Mouse (Mus musculus): ENCODE measurements at regions not wholly inside any gene's neighbourhood (a gene's known extent, or its start where the extent isn't known, plus 50 kb on each side); places are given as distances from the start of the nearest gene placed in this dataset.
"Not testable (repeated sequence)": the region's sequence is repeated elsewhere in the genome, so short reads cannot be mapped to it uniquely, and the experiment has no call there.

DNA sequence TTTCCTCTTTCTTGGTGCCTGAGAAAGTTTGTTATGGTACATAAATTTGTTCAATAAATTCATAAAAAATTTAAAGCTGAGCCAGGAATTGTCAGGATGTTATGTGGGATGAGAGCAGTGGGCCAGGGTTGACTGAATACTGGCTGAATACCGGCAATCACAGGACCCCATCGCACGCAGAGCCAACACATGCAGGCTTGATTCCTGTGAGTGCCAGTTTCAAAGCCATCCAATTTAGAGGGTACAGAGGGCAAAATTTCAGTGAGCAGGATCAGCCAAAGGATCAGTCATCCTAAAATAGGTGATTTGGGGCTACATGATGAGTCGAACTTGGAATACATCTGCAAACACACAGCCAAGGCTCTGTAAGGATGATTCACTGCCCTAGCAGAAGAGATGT is 583.6 kb upstream of the Nectin3 start:
- no peak for DNase-seq

DNA sequence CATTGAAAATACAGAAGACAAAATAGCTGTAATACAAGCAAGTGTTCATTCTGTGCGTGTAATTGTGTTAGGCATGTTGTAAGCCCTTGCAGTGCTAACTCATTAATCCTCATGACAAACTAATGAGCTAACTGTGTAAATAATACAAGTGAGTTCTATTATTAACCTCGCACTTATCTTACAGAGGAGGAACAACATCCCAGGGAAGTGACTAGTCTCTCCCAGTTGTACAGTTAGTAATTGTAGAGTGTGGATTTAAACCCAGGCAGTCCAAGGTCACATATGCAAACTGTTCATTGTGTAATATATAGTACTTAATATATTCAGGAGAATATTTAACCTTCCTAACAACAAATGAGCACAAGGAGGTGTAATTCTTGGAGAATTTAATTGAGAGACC is 582.0 kb upstream of the Nectin3 start:
- no peak for DNase-seq

GRCm38 (mm10) chr16:47059293-47059963 is 561.1 kb upstream of the Nectin3 start:
- DNase-seq, result no peak

- no peak for DNase-seq
Observed at GRCm38 (mm10) chr16:47058811-47059210, 560.5 kb upstream of the Nectin3 start.

GRCm38 (mm10) chr16:47025971-47026370 is 527.6 kb upstream of the Nectin3 start:
- no peak for DNase-seq

DNA sequence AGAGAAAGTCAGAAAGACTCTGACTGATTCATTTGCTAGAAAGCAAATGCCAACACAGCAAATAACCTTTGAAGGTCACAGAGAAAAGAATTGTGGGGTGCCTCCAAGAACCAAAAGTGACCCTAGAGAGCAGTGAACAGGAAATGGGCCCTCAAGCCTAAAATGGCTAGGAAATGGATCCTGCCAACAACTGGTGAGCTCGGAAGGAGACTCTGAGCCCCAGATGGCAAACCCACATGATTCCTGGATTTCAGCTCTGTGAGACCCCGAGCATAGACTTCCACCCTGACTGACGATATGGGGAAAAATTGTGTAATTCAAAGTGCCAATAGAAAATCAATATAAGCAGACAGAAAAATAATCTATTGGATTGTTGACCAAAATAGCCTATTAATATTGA is 519.2 kb upstream of the Nectin3 start:
- DNase-seq, result no peak

- no peak for DNase-seq
Observed at GRCm38 (mm10) chr16:46982910-46983600, 484.7 kb upstream of the Nectin3 start.

DNA sequence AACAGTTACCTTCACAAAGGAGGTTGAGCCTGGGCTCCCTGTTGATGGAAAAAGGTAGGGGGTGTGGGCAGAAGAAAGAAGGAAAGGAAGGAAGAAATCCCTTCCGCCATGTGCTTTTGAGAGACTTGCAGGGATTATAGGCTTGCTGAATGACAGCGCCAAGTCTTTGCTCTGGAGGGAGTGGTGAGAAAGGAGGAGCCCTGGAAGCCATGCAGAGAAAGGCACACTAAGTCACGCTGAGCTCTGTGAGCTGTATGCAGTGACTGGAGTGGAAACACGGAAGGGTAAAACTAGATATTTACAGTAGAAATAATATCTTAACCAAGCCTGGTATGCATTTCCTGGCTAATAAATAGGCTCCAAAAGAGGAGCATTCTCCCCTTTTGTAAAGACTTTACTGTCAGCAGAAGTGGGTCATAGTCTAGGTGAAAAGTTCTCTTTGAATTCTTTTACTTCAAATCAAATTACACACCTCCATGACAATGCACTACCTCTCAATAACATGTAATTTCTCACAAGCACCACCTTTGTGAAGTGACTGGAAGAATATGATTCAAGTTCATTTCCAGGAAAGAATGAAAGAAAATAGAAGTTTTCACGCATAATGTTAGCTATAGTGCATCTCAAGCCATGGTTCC is 484.1 kb upstream of the Nectin3 start:
- no peak for DNase-seq

DNA sequence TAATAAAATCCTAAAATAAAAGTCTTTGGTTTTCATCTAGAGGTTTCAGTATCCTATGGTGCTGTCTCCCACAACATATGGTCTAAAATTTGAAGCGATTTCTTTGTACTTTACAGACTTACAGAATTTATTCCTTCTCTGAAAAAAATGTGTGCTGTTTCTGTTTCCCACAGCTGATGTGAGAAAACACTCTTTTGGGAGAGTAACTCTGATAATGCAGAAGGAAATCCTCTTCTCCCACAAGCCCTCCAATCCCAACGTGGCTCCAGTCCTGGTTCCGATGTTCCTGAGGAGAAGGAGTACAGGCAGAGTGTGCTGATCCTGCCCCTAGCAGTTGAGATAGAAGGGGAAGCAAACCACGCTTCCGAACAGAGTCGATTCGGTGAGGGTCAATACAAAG is 467.4 kb upstream of the Nectin3 start:
- DNase-seq, result no peak

- DNase-seq, result no peak
Observed at GRCm38 (mm10) chr16:46956990-46957389, 458.7 kb upstream of the Nectin3 start.

DNA sequence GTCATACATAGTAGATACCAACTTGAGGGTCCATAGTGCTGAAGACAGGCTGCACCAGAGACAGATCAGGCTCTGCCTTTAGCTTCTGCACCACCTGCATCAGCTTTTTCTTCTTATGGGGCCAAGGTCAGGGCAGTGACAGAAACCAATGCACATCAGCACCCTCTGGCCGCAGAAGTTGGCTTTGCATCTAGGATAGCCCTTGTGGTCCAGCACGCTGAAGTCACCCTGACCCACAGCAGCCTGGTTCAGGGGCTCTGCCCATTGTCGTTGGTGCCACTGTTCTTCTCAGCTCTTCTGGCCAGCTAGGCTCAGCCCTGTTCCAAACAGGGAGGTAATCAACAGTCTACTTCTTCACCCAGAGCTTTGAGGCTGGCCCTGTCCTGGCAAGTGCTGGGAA is 427.7 kb upstream of the Nectin3 start:
- DNase-seq, result peak; percentile 17

- DNase-seq, result no peak
Observed at GRCm38 (mm10) chr16:46894576-46895203, 396.4 kb upstream of the Nectin3 start.

GRCm38 (mm10) chr16:46878739-46879138 is 380.4 kb upstream of the Nectin3 start:
- no peak for DNase-seq

DNA sequence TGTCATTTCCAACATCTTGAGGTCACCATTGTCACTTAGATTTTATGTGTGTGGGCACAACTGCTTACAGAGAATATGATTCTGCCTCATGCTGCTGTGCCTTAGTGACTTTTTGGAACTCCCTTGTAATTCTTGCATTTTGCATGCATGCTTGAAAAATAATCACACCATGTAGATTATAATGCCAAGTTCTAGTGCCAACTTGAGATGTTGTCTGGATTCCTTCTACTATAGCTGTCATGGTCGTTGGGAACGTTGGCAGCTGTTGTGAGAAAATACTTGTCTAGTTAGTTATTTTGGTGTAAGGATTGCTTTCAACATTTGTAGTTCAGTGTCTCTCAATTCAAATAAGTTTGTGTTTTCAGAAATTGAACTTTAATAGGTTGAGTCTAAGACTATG is 365.6 kb upstream of the Nectin3 start:
- no peak for DNase-seq

DNA sequence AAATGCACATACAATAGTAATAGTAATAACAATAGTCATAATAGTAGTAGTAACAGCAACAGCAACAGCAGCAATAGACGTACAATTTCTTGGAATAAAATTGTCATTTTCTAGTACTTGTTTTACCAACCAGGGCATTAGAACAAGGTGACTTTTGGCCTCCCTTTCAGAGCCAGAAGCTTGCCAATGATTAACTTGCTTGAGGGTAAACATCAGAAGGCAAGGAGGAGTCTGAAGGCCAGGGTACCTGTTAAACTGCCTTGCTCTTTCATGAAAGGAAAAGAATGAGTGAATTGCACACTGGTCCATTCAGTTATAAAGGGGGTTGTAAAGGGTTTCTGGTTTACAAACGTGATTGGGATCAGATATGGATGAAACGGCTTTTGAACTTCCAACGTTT is 351.2 kb upstream of the Nectin3 start:
- no peak for DNase-seq

- DNase-seq, result no peak
Observed at GRCm38 (mm10) chr16:46848755-46849154, 350.4 kb upstream of the Nectin3 start.

GRCm38 (mm10) chr16:46847707-46848356 is 349.5 kb upstream of the Nectin3 start:
- DNase-seq, result no peak

DNA sequence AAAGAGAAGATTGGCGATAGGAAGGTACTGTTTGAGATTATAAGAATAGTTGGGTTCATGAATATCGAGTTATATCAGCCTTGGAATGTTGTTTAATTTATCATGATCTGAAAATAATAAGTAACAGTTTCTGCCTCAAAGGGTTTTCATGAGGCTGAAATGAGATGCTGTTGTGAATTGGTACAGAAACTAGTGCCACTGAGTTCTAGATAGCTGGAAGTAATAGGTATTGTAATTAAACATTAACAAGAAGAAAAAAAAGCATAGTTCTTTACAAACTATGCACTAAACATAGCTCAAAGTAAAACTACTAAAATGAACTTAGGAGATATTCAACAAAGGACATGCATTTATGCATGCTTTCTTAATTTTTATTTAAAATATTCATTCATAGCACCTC is 342.9 kb upstream of the Nectin3 start:
- DNase-seq, result no peak

DNA sequence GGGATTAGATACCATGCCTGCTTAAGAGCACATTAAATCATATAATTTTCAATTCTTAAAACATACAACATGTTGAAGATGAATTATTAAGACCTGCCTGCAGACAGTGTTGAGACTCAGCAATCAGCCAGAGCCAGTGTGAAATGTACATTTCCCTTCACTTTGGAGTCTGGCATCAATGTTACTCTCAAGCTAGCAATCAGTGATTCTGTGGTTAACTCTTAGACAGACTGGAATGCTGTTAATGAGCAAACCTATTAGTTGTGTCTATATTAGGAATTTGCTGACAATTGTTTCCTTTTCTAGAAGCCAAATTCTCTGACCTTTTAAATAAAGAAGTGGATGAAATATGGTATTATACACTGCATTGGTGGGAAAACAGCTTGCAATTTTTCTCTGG is 342.4 kb upstream of the Nectin3 start:
- no peak for DNase-seq

GRCm38 (mm10) chr16:46825147-46825546 is 326.8 kb upstream of the Nectin3 start:
- DNase-seq, result no peak

- no peak for DNase-seq
Observed at GRCm38 (mm10) chr16:46822753-46823152, 324.4 kb upstream of the Nectin3 start.

DNA sequence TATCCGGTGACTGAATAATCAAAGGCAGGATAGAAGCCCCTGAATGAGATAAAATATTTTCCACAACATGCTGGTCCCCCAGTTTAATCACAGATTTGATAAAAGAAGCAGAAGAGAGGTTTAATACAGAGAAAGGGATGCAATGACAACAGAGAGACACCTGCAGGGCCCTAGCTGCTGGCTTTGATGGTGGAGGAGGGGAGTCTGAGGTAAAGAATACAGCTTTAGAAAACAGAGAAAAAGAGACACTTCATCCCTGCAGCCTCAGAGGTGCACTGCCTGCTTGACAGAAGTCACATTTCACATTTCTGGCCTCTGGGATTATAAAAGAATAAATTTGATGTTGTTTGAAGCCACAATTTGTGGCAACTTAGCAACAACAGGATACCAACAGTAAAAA is 319.9 kb upstream of the Nectin3 start:
- DNase-seq, result no peak

DNA sequence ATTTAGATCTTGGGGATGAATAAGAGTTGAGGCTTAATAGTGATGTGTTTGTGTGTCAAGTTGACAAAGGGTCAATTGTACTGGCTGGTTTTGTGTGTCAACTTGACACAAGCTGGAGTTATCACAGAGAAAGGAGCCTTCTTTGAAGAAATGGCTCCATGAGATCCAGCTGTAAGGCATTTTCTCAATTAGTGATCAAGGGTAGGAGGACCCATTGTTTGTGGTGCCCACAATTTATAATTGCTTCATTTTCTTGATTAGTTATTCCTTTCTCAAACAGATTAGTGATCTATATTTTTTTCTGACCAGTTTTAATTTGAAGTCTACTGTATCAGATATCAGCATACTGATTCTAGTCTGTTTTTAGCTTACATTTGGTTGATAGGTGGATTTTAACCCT is 313.5 kb upstream of the Nectin3 start:
- not testable (repeated sequence) for DNase-seq
